Mouse (Mus musculus) stomach, embryonic 16.5 days (tissue): ENCODE data around the gene Zkscan2. TPM values are rescaled to one million over a fixed set of nuclear protein-coding genes. Genes with fewer than 3 reads are reported as not detected.
A peak's percentile ranks its signal among the peaks of the same experiment; 100 is the strongest.

Experiments used
- ATAC-seq: fragments of 200-750 bp; cut with Nextera tagmentation; 2 replicates; pipeline ENCODE4 v1.8.0; 2017; ENCODE audit warnings: moderate number of reproducible peaks, moderate TSS enrichment; ENCODE audit not compliant: insufficient read depth, low FRiP score
- H3K27ac ChIP-seq: fragments of 300-500 bp; sonication (generic); 2 replicates; pipeline ENCODE4 v1.5.1; 2014; ENCODE audit warnings: low read length
- H3K27me3 ChIP-seq: fragments of 300-500 bp; sonication (generic); 2 replicates; pipeline ENCODE4 v1.6.1; 2014; ENCODE audit warnings: low read length, control low read depth, mixed read lengths; ENCODE audit not compliant: control insufficient read depth, insufficient read depth
- H3K36me3 ChIP-seq: fragments of 300-500 bp; sonication (generic); 2 replicates; pipeline ENCODE4 v1.6.1; 2014; ENCODE audit warnings: low read length; ENCODE audit not compliant: control insufficient read depth, insufficient read depth
- H3K4me1 ChIP-seq: fragments of 300-500 bp; sonication (generic); 2 replicates; pipeline ENCODE4 v1.6.1; 2014; ENCODE audit warnings: low read length, control low read depth, mixed read lengths; ENCODE audit not compliant: control insufficient read depth, insufficient read depth
- H3K4me2 ChIP-seq: fragments of 300-500 bp; sonication (generic); 2 replicates; pipeline ENCODE4 v1.6.1; 2014; ENCODE audit warnings: low read depth, low read length, mixed read lengths
- H3K4me3 ChIP-seq: fragments of 300-500 bp; sonication (generic); replicated peaks from 2 replicates; pipeline ENCODE4 v1.5.1; 2014; ENCODE audit warnings: mild to moderate bottlenecking, low read length
- H3K9ac ChIP-seq: fragments of 300-500 bp; sonication (generic); 2 replicates; pipeline ENCODE4 v1.6.1; 2014; ENCODE audit warnings: low read length
- H3K9me3 ChIP-seq: fragments of 300-500 bp; sonication (generic); replicated peaks from 2 replicates; pipeline ENCODE4 v1.6.1; 2016; ENCODE audit warnings: low read length, control low read depth; ENCODE audit not compliant: control insufficient read depth
- WGBS: fragments of 180-500 bp; shearing (Covaris S2); extraction: QIAGEN DNeasy Blood & Tissue Kit; methylation state at CpG from one replicate; pipeline ENCODE4 v1.1.7; 2014; 5-methylcytosine and 5-hydroxymethylcytosine counted together
- polyA plus RNA-seq: library from polyadenylated mRNA; unstranded; fragments of >200 nt; fragmentation: Nextera tagmentation; extraction: Ambion mirVana; gene quantifications from 2 replicates; pipeline ENCODE4 v1.2.1, GENCODE M21; 2015

Zkscan2 gene
- polyA plus RNA-seq, 1 experiment from 2014 or later = 1.0 TPM

- no peak overlapping the region for H3K4me3 ChIP-seq
- WGBS = 38% methylated on average over 6 of the region's 6 CpGs
- no peaks in the 10 kb centered on the region for H3K4me1 ChIP-seq
- H3K4me2 ChIP-seq = no peak overlapping the region
- no peaks in the 10 kb centered on the region for H3K36me3 ChIP-seq
- H3K9me3 ChIP-seq = no peaks in the 10 kb centered on the region
- H3K27me3 ChIP-seq = no peaks in the 10 kb centered on the region
- ATAC-seq = no peak
- H3K9ac ChIP-seq = no peak overlapping the region
- no peak overlapping the region for H3K27ac ChIP-seq
These were observed 47.7 kb downstream of the Zkscan2 start for GRCm38 (mm10) chr7:123452551-123452950.

DNA sequence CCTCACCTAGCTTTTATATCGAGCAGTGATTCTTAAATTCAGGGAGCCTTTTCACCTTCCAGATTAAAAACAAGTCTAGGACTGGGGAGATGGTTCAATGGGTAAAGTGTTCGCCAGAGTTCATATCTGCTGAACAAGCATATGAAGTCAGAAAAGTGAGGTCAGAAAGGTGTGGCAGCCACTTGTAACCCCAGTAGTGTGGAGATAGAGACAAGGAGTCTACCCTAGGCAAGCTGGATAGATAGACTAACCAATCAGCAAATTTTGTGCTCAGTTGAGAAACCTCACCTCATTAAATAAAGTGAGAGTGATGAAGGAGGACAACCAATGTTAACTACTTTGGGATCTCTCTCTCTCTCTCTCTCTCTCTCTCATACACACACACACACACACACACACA, 49.7 kb downstream of the Zkscan2 start:
- no peak overlapping the region for H3K27ac ChIP-seq
- H3K9me3 ChIP-seq = no peaks in the 10 kb centered on the region
- H3K4me3 ChIP-seq = no peak overlapping the region
- no peaks in the 10 kb centered on the region for H3K36me3 ChIP-seq
- H3K4me2 ChIP-seq = no peak overlapping the region
- no peaks in the 10 kb centered on the region for H3K27me3 ChIP-seq
- H3K4me1 ChIP-seq = no peaks in the 10 kb centered on the region
- WGBS = 85% methylated on average over 2 of the region's 2 CpGs
- no peak for ATAC-seq
- H3K9ac ChIP-seq = no peak overlapping the region

GRCm38 (mm10) chr7:123449676-123450075, 50.6 kb downstream of the Zkscan2 start:
- 66% methylated on average over 10 of the region's 10 CpGs for WGBS
- Histone ChIP-seq H3K27me3 (no peaks in the 10 kb centered on the region), H3K36me3 (no peaks in the 10 kb centered on the region), H3K4me2 (no peak overlapping the region), H3K4me1 (no peaks in the 10 kb centered on the region), H3K27ac (no peak overlapping the region), H3K4me3 (no peak overlapping the region), H3K9ac (no peak overlapping the region), H3K9me3 (no peaks in the 10 kb centered on the region)
- ATAC-seq = no peak

DNA sequence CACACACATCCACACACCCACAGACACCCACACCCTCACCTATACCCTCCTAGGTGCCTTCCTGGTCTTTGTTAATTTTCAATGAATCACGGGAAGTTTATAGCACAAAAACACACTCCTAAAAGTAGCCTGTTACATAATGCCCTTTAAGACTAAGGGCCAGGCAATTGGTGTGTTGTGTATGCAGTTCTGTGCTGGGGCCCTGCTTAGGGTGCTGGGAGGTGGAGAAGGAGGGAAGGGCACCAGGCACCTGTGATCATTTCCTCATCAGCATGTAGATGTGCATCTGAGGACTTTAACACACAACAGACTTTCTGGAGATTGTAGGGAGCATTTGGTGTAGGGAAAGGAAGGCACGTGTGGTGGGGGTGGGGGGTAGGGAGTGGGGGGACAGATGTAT, 51.5 kb downstream of the Zkscan2 start:
- no peaks in the 10 kb centered on the region for H3K9me3 ChIP-seq
- H3K4me1 ChIP-seq = no peaks in the 10 kb centered on the region
- H3K4me2 ChIP-seq = no peak overlapping the region
- H3K27ac ChIP-seq = no peak overlapping the region
- H3K9ac ChIP-seq = no peak overlapping the region
- no peak overlapping the region for H3K4me3 ChIP-seq
- H3K27me3 ChIP-seq = no peaks in the 10 kb centered on the region
- H3K36me3 ChIP-seq = no peaks in the 10 kb centered on the region
- 83% methylated on average over 2 of the region's 2 CpGs for WGBS
- ATAC-seq = no peak

DNA sequence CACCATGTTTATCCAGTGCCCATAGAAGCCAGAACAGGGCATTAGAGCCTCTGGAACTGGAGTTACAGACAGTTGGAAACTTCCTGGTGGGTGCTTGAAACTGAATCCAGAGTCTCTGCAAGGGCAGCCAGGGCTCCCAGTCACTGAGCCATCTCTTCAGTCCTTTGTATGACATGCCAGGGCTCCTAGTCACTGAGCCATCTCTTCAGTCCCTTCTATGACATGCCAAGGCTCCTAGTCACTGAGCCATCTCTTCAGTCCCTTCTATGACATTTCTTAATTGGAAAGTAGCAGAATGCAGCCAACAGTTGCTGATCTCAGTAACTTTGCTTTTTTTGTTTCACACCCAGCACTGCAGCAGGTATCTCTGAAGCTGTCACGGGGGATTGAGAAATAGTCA, 58.2 kb downstream of the Zkscan2 start:
- Histone ChIP-seq H3K9me3 (no peaks in the 10 kb centered on the region), H3K27ac (no peak overlapping the region), H3K4me1 (no peaks in the 10 kb centered on the region), H3K4me2 (no peak overlapping the region), H3K27me3 (no peaks in the 10 kb centered on the region), H3K4me3 (no peak overlapping the region), H3K9ac (no peak overlapping the region), H3K36me3 (no peaks in the 10 kb centered on the region)
- ATAC-seq = no peak
- WGBS = 66% methylated on average over 1 of the region's 1 CpGs

- Histone ChIP-seq H3K27me3 (no peaks in the 10 kb centered on the region), H3K9me3 (no peaks in the 10 kb centered on the region), H3K36me3 (no peaks in the 10 kb centered on the region), H3K4me3 (no peak overlapping the region), H3K4me2 (no peak overlapping the region), H3K9ac (no peak overlapping the region), H3K4me1 (peaks cover 8% of the 10 kb centered on the region), H3K27ac (no peak overlapping the region)
- no peak for ATAC-seq
- WGBS = 67% methylated on average over 4 of the region's 4 CpGs
These were observed 69.0 kb downstream of the Zkscan2 start for GRCm38 (mm10) chr7:123431206-123431605.

DNA sequence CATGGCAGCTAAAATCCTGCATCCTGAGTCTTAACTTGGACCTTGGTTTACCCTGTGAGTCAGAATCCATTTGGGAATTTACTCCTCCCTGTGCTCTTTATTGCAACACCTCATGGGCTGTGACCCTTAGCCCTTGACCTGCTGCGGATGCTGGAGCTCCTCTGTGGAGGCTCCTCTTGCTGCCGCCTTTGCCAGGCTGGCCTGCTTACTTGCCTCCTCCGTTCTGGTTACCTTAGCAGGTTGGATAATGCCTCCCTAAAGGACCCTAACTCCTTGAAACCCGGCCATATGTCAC, 69.9 kb downstream of the Zkscan2 start:
- no peak for ATAC-seq
- no peak overlapping the region for H3K4me2 ChIP-seq
- no peaks in the 10 kb centered on the region for H3K9me3 ChIP-seq
- no peak overlapping the region for H3K4me3 ChIP-seq
- H3K9ac ChIP-seq = no peak overlapping the region
- WGBS = 75% methylated on average over 4 of the region's 4 CpGs
- H3K36me3 ChIP-seq = no peaks in the 10 kb centered on the region
- H3K27ac ChIP-seq = no peak overlapping the region
- H3K27me3 ChIP-seq = no peaks in the 10 kb centered on the region
- peaks cover 8% of the 10 kb centered on the region for H3K4me1 ChIP-seq

DNA sequence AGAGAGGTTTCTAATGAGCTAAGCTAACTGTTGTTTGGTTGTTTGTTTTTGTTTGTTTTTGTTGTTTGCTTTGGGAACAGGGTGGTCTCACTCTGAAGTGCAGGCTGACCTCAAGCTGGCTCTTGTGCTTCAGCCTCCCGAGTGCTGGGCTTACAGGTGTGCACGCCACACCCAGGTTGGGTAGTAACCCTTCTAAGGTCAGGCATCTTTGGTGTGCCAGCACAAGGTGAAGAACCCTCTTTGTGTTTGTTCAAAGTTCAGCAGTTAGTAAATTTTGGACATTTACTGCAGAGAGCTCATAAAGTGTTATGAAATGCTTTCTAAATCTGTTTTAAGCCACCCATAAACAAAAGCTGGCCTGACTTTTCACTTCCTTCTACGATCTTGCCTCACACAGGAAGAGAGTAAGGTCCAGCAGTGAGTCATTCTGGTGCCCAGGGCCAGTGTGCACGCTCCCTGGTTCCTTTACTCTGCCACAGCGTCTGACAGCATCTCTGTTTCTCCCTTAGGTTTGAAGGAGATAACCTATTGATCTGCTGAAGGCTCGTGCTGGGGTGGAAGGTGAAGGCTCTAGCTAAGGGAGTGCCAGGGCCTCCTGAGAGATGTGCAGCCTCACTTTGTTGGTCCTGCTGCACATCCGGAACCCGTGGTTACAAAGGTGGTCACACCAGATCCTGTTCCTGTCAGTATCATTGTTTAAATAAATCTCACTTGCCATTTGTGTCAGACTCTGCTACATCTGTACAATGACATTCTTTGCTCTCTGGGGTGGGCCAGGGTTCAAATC, 70.4 kb downstream of the Zkscan2 start:
- Histone ChIP-seq H3K9ac (no peak overlapping the region), H3K36me3 (no peaks in the 10 kb centered on the region), H3K27ac (peak overlapping the region; percentile 11; the same call in 1 of the 2 replicates), H3K9me3 (no peaks in the 10 kb centered on the region), H3K4me2 (no peak overlapping the region), H3K4me1 (peaks cover 8% of the 10 kb centered on the region), H3K4me3 (no peak overlapping the region), H3K27me3 (no peaks in the 10 kb centered on the region)
- WGBS = 54% methylated on average over 8 of the region's 8 CpGs
- peak; percentile 76; the same call in 1 of the 2 replicates for ATAC-seq
